Mouse (Mus musculus) ES-Bruce4 (cell line): ENCODE measurements at regions not wholly inside any gene's neighbourhood (a gene's known extent, or its start where the extent isn't known, plus 50 kb on each side); places are given as distances from the start of the nearest gene placed in this dataset.

ENCODE experiments used
- H3K27ac ChIP-seq: 2 replicates; pipeline ENCODE4 v1.5.1; 2012; ENCODE audit warnings: low read length, inconsistent platforms; ENCODE audit not compliant: insufficient read depth
- H3K27me3 ChIP-seq: 2 replicates; pipeline ENCODE4 v1.6.1; 2012; ENCODE audit warnings: mild to moderate bottlenecking, low read length, inconsistent platforms; ENCODE audit not compliant: control insufficient read depth, poor library complexity, insufficient read depth, severe bottlenecking
- H3K36me3 ChIP-seq: 2 replicates; pipeline ENCODE4 v1.6.1; 2012; ENCODE audit warnings: inconsistent platforms, mild to moderate bottlenecking, low read length, moderate library complexity; ENCODE audit not compliant: control insufficient read depth, poor library complexity, insufficient read depth, severe bottlenecking
- H3K4me1 ChIP-seq: one replicate; pipeline ENCODE4 v1.8.1; 2011; ENCODE audit warnings: low read length; ENCODE audit not compliant: control insufficient read depth, insufficient read depth
- H3K4me3 ChIP-seq: 2 replicates; pipeline ENCODE4 v1.5.1; 2011; ENCODE audit warnings: low read depth, mild to moderate bottlenecking, low read length
- H3K9ac ChIP-seq: 2 replicates; pipeline ENCODE4 v1.6.1; 2012; ENCODE audit warnings: low read depth, mild to moderate bottlenecking, inconsistent platforms; ENCODE audit not compliant: poor library complexity, severe bottlenecking
- H3K9me3 ChIP-seq: replicated peaks from 2 replicates; pipeline ENCODE4 v1.6.1; 2012; ENCODE audit warnings: mild to moderate bottlenecking, low read length, inconsistent platforms; ENCODE audit not compliant: control insufficient read depth, poor library complexity, insufficient read depth, severe bottlenecking
- CTCF ChIP-seq: IDR thresholded peaks from one replicate; pipeline ENCODE4 v1.8.1; 2011; ENCODE audit warnings: low read depth, low read length
- EP300 ChIP-seq: IDR thresholded peaks from 2 replicates; pipeline ENCODE4 v1.6.1; 2011; ENCODE audit warnings: low read depth, low read length; ENCODE audit not compliant: insufficient read depth
- POLR2A ChIP-seq: IDR thresholded peaks from one replicate; pipeline ENCODE4 v1.8.1; 2011; ENCODE audit warnings: low read length; ENCODE audit not compliant: insufficient read depth

- Histone ChIP-seq H3K27ac (no peak overlapping the region), H3K9ac (no peak overlapping the region), H3K36me3 (no peaks in the 10 kb centered on the region), H3K4me1 (no peaks in the 10 kb centered on the region), H3K27me3 (no peaks in the 10 kb centered on the region), H3K9me3 (no peaks in the 10 kb centered on the region), H3K4me3 (no peak overlapping the region)
- no peak for TF ChIP-seq EP300
- TF ChIP-seq CTCF = no peak
- TF ChIP-seq POLR2A = no peak
Observed at GRCm38 (mm10) chr8:126528434-126529080, 53.7 kb upstream of the Tarbp1 start.

GRCm38 (mm10) chr8:126526864-126527571, 52.2 kb upstream of the Tarbp1 start:
- Histone ChIP-seq H3K4me1 (no peaks in the 10 kb centered on the region), H3K36me3 (no peaks in the 10 kb centered on the region), H3K4me3 (no peak overlapping the region), H3K9me3 (no peaks in the 10 kb centered on the region), H3K9ac (no peak overlapping the region), H3K27me3 (no peaks in the 10 kb centered on the region), H3K27ac (no peak overlapping the region)
- no peak for TF ChIP-seq POLR2A
- no peak for TF ChIP-seq EP300
- no peak for TF ChIP-seq CTCF

- H3K4me1 ChIP-seq = no peaks in the 10 kb centered on the region
- H3K27me3 ChIP-seq = no peaks in the 10 kb centered on the region
- no peak overlapping the region for H3K27ac ChIP-seq
- H3K9ac ChIP-seq = no peak overlapping the region
- TF ChIP-seq CTCF = no peak
- no peak for TF ChIP-seq POLR2A
- no peak for TF ChIP-seq EP300
- H3K4me3 ChIP-seq = no peak overlapping the region
- no peaks in the 10 kb centered on the region for H3K36me3 ChIP-seq
- H3K9me3 ChIP-seq = no peaks in the 10 kb centered on the region
Observed at GRCm38 (mm10) chr8:126525575-126525974, 50.7 kb upstream of the Tarbp1 start.
